Mouse (Mus musculus) urinary bladder, postnatal 25 days (tissue): Measurements from ENCODE around the gene Nacc1.

ENCODE experiments used
- DNase-seq: peaks from one replicate; pipeline ENCODE4 v3.0.0; 2022; ENCODE audit warnings: low spot score

Nacc1 gene

DNA sequence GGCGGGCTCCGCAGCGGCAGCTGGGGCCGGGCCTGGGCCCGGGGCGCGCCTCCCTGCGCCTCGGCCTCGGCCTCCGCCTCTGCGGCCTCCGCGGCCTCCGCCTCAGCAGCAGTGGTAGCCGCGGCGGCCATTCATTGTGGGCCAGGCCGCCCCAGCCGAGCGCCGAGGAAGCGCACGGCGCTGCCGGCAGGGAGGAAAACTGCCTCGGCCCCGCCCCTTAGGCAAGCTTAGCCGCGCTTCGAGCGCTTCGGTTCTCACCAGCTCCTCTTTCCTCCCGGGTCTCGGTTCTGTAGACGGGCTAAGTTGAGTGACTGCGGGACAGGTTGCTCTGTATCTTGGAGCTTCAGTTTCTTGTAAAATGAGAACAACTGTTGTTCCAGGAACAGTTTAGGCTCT, at the start of gene Nacc1:
Gene Nacc1, minus strand, starts transcription at position 158 of the 396 bp plus-strand sequence.
- peak; percentile 83 for DNase-seq

GRCm38 (mm10) chr8:84736521-84736920, 48.9 kb upstream of the Nacc1 start:
- no peak for DNase-seq

DNA sequence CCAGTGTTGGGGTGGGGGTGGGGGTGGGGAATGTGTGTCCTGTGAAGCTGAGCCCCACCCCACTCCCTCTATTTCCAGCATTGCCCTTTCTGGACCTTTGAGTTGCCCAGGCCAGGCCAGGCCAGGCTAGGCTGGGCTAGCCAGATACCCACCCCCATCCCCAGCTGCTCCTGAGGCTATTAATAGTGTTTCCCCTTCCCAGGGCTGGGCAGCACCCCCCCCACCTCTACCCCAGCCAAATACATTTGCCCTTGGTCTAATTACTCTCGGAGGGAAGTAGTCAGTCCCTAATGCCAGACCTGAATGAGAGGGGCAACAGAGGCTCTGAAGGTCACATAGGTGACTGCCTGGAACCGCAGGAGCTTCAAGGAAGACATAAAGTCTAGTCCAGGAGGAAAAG, 47.9 kb upstream of the Nacc1 start:
- no peak for DNase-seq

DNA sequence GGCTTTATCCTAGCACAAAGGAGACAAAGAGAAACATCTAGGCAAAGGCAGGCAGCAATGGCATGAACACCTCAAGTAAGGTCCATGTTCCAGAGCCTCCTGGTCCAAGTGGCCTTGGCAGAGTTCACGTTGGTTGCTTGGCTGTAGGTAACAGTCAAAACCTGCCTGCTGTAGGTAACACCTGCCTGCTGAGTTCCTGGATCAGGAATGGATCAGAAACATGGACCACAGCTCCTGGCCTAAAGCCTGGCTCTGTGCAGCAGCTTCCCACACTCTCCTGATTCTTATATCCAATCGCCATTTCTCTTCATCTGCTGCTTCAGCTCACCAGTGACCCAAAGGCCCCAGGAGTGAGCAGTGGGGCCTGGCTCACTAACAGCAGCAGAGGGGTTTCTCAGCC, 47.0 kb upstream of the Nacc1 start:
- DNase-seq: no peak

GRCm38 (mm10) chr8:84733959-84734358, 46.3 kb upstream of the Nacc1 start:
- DNase-seq: no peak

DNA sequence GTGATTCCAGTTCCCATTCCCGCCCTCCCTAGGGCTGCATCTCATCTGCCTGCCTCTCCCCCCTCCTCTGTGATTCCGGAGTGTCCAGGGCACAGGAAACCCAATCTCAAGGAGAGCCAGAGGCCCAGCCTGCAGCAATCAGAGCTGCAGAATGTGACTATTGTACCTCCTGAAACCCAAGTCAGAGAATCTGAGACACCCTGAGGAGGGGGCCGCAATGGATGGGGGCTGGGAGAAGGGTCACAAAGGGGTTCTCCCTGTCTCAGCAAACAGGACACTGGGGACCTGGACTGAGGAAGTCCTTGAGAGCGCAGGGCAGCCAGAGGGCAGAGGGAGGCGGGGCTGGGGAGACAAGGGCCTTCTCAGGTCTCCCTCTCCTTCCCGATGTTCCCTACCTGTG, 45.3 kb upstream of the Nacc1 start:
- DNase-seq: no peak

- DNase-seq: no peak
Observed at GRCm38 (mm10) chr8:84732545-84732944, 44.9 kb upstream of the Nacc1 start.

DNA sequence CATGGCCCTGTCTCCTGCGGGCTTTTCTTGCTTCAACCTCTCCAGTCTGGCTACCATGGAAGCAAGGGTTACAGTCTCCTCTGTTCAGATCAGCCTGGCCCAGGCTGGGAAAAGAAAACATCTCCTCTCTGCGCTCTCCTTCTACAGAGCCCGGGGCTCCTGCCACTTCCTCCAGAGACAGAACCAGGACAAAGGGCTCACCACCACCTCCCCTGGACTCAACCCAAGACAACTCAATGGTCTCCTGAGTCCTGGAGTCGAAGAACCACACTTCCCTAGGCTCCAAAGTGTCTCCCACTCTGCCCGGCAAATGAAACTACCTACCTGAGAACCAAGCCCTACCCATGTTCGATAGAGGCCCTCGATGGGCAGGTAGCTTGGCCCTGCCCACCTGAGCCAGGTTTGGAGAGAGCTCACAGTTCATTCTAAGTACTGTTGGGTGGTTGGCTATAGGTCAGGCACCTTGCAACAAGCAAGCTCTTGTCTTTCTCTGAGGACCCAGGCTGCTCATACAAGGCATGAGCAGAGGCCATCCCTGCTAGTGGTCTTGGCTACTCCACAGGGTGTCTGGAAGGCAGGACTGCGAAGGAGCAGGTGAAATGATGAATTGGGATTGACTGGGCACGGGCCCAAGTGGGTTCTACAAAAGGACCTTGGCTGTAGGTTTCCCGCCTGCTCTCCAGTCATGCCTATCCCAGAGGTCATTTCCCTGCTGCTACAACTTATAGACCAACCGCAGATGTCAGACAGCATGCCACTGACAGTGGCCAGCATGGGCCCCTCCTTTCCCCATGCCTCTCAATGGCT, 43.9 kb upstream of the Nacc1 start:
- no peak for DNase-seq

GRCm38 (mm10) chr8:84730541-84731370, 43.1 kb upstream of the Nacc1 start:
- no peak for DNase-seq

DNA sequence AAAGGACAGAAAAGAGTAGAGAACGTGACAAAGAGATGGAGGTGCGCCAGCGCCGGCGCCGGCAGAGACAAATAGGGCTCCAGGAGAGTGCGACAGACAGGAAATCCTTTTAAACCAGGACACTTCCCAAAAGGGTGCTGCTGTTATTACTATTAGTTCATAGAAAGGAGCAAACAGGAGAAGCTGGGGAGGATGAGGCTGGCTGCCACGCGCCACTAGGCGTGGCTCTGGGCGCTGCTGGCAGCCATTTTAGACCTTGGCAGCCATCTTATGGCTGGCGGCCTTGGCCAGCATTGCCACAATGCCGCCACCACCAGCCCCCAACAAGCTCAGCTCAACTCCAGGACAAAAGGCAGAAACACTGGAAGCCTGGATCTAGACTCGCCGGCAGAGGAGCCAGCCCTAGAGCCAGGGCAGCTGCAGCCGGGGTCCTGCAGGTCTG, 42.3 kb upstream of the Nacc1 start:
- no peak for DNase-seq

GRCm38 (mm10) chr8:84728474-84728873, 40.8 kb upstream of the Nacc1 start:
- no peak for DNase-seq

GRCm38 (mm10) chr8:84725941-84726259, 38.2 kb upstream of the Nacc1 start:
- no peak for DNase-seq

GRCm38 (mm10) chr8:84725246-84725940, 37.7 kb upstream of the Nacc1 start:
- DNase-seq: no peak

DNA sequence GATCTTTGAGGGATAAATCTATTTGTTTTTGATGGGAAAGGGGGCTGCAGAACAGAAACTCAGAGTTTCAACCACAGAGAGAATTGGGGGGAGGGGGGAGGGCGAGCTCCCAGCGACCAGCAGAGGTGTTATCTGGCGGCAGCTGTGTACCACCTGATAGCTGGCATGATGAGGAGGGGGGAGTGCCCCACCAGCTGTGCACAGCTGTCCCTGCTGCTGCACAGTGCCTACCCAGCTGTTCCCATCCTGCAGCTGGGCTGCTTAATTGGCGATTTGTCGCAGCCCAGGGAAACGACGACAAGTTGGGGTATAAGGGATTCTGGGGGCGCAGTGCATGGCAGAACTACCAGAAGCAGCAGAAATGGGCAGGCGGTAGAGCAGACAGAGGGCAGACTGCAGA, 37.0 kb upstream of the Nacc1 start:
- DNase-seq: no peak

DNA sequence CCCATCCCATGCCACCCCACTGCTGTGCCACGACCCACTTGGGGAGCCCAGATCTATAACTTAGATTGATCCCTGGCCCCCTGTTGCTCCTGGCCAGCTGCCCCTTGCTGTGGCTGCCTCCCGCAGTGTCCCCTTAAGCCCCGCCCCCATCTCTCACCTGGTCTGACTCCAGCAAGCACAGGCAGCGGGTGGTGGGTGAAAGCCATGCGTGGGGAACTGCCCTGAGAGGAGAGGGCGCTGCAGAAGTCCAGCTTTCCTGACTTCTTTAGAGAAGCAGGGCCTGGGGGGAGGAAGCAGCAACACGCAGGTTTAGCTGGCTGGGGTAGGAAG, 35.9 kb upstream of the Nacc1 start:
- no peak for DNase-seq

DNA sequence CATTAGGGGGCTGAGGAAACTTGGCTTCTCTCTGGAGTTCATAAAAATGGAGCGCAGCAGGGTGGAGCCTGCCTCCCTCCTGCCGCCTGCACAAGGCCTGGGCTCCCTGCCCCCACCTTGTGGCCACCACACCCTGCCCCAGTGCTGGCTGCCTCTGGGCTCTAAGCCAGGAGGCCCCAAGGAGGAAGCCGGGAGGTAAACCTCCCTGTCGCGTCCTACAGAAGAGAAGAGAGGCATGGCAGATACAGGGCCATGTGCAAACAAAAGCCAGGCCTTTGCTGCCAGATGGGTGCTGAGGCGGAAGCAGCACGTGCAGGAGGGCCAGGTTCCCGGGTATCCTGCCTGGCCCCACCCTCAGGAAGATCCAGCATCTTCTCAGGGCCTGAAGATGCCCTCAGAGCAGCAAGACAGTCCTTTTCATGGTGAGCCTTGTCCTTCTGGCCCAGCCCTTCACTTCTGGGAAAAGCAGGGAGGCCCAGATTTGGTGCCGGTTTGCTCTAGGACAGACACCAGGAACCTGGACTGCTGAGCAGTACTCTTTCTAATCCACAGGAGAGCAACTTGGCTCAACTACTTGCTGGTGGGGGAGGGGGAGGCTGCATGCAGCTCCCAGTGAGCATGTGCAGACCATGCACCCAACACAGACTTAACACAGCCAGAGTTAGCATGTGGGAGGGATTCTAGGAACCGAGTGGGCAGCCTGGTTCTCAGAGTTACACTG, 35.3 kb upstream of the Nacc1 start, which contains the start of gene G430095P16Rik:
Gene G430095P16Rik, plus strand, starts transcription at position 158 of the 721 bp plus-strand sequence.
- DNase-seq: no peak

- DNase-seq: no peak
Observed at GRCm38 (mm10) chr8:84722530-84722849, 34.8 kb upstream of the Nacc1 start.

DNA sequence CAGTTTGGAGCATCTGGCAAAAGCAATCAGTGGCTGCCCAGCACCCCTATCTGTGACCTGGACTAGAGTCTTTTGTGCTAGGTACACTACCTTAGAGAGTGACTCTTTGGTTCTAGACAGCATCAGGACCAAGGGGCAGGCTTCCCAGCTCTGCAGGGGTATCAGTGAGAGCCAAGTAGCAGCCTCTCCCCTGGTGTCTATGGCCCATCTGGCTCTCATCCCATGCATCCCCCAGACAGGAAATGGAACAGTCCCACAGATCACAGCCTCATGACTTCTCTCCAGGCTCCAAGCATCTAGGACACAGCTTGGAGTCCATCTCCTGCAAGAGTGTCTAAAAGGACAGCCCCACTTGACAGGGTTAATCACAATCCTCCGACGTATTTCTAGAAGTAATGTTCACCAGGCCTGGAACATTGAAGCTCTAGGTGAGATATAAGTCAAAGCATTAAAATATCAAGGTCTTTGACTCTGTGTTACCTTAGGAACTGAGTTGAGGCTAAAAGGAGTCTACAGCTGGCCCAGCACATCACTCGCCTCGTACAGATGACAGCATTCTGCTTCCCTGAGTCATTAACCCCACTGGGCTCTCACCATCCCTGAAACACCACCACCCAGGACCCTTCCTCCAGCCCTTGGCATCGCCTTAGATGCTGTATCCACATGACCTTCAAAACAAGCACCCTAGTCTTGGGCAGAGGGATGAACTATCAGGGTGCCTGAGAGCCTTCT, 31.5 kb upstream of the Nacc1 start:
- no peak for DNase-seq

- DNase-seq: no peak
Observed at GRCm38 (mm10) chr8:84718476-84718875, 30.8 kb upstream of the Nacc1 start.

DNA sequence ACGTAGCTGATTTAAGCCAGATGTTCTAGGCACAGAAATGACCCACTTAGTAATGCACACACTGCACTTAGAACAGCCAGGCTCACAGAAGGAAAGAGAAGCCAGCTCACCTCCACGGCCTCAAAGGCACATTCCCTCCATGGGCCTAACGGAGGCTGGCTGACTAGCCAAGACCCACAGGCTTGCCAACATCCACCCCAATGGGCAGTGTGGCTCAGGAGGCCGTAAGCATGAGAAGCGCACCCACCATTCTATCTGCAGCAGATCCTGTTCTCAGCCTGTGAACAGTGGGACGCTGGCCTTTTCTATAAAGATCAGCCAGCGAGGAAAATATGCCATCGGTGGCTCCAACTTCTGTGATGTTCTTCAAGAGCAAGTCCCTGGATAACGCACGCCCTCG, 29.1 kb upstream of the Nacc1 start:
- DNase-seq: no peak

DNA sequence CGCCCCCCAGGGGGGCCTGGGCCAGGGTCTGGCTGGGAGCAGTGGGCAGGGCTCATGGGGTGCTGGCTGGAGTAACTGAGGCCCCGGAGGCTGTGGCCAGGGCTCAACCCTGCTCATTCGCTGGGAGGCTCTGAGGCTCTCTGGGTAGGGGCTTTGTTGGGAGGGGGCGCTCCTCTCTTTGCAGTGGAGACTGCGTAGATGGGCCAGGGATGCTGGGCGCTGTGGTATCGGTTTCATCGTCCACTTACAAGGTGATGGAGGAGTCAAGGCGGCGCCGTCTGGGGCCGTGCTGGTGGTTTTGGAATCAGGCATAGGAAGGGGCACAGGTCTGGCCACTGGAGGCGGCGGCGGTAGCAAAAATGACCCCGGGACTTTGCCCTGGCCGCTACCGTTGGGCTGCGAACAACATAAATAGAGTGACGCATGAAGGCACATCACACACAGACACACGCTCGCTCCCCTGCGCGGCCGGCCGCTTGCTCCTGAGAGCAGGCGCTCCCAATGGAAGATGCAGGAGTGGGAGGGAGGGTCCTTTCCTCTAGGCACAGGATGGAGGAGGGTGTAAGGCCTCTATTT, 28.3 kb upstream of the Nacc1 start:
- DNase-seq: no peak
